Mouse (Mus musculus): ENCODE results near the gene Gltpd2. TPM values are rescaled to one million over a fixed set of nuclear protein-coding genes. Genes with fewer than 3 reads are reported as not detected.

Gene Gltpd2
- polyA plus RNA-seq, 1 experiment from 2014 or later, result 0.83 TPM

DNA sequence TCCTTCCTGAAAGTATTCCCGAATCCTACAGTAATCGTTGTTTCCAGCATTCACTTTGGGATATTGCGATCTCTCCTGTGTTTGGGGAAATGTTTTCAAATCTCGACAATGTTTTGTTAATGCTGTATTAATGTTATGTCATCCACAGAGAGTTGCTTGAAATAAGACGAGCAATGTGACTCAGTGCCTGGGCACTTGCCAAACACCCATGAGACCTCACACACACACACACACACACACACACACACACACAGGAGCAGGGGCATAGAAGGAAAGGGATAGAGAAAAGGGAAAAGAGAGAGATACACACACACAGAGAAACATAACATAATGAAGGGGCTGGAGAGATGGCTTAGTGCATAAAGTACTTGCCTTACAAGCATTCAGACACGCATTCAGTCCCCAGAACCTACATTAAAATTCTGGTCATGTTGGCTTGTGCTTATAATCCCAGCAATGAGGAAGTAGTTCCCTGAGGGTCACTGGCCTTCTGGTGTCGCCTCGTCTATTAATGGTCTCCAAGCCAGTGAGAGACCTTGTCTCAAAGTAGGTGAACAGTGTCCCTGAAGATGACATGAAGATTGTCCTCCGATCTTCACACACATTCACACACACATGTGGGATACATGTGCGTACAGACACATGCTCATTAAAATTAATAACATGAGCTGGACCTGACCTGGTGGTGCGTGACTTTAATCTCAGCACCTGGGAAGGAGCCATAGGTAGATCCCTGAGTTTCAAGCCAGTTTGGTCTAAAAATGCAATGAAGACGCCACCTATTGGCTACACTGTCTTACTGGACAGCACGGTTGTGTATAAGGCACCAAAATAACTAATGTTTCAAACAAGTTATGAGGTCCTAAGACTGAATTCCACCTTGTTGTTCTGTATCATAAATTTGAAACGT, 19.2 kb upstream of the Gltpd2 start:
- no peak overlapping the region for H3K4me2 ChIP-seq (ENCODE audit: low read length)
- no peaks in the 10 kb centered on the region for H3K4me1 ChIP-seq (replicated peaks; ENCODE audit: control insufficient read depth, insufficient read depth, low read length)
- WGBS, result 67% methylated on average over 14 of the region's 14 CpGs
- DNase-seq (ENCODE audit: low spot score) (no peak), ATAC-seq (replicated peaks; ENCODE audit: low FRiP score, low TSS enrichment, low read depth) (no peak)
- no peaks in the 10 kb centered on the region for H3K27me3 ChIP-seq (replicated peaks; ENCODE audit: control insufficient read depth, insufficient read depth, low read length)
- H3K36me3 ChIP-seq (ENCODE audit: control insufficient read depth, insufficient read depth, low read length), result no peaks in the 10 kb centered on the region
- no peaks in the 10 kb centered on the region for H3K9me3 ChIP-seq (ENCODE audit: control insufficient read depth, low read length)
- no peak overlapping the region for H3K4me3 ChIP-seq (ENCODE audit: low read depth, low read length)
- no peak overlapping the region for H3K27ac ChIP-seq (ENCODE audit: low read depth)
- no peak overlapping the region for H3K9ac ChIP-seq (ENCODE audit: low read length)

DNA sequence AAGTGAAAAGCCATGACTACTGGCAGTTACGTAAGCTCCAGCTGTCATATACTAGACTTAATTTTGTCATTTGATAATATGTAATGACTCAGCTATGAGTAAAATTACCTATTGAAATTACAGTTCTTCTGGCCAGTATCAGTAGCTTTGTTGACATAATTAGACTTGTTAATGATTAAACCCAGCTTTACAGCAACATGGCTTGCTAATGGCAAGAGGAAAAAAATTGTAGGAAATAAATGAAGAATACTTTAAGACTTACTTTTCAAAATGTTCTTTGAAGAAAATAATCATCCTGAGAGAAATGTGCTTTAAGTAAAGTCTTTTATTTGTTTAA, 18.6 kb upstream of the Gltpd2 start:
- no peak overlapping the region for H3K4me3 ChIP-seq (ENCODE audit: low read depth, low read length)
- 79% methylated on average over 1 of the region's 1 CpGs for WGBS
- no peak for DNase-seq (ENCODE audit: low spot score)
- ATAC-seq (replicated peaks; ENCODE audit: low FRiP score, low TSS enrichment, low read depth), result no peak
- no peak overlapping the region for H3K4me2 ChIP-seq (ENCODE audit: low read length)
- H3K9ac ChIP-seq (ENCODE audit: low read length), result no peak overlapping the region
- no peaks in the 10 kb centered on the region for H3K27me3 ChIP-seq (replicated peaks; ENCODE audit: control insufficient read depth, insufficient read depth, low read length)
- no peaks in the 10 kb centered on the region for H3K36me3 ChIP-seq (ENCODE audit: control insufficient read depth, insufficient read depth, low read length)
- no peak overlapping the region for H3K27ac ChIP-seq (ENCODE audit: low read depth)
- H3K4me1 ChIP-seq (replicated peaks; ENCODE audit: control insufficient read depth, insufficient read depth, low read length), result no peaks in the 10 kb centered on the region
- H3K9me3 ChIP-seq (ENCODE audit: control insufficient read depth, low read length), result no peaks in the 10 kb centered on the region

DNA sequence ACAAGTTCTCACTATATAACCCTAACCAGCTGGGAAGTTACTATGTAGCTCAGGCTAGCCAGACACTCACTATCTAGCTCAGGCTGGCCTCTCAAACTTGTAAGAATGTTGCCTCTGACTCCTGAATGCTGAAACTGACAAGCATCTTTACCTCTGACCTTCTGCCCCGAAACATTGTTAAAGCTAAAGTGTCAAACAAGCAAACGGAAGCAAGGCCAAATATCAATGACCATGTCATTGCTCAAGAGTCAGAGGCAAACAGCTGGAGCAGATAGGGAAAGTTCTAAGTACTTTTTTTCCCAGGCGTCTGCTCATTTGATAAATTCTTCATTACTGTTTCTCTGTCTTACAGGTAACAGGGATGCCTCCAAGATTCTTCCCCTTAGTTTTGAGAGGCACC, 17.0 kb upstream of the Gltpd2 start:
- no peak for ATAC-seq (replicated peaks; ENCODE audit: low FRiP score, low TSS enrichment, low read depth)
- Histone ChIP-seq H3K27me3 (replicated peaks; ENCODE audit: control insufficient read depth, insufficient read depth, low read length) (no peaks in the 10 kb centered on the region), H3K4me2 (ENCODE audit: low read length) (no peak overlapping the region), H3K27ac (ENCODE audit: low read depth) (no peak overlapping the region), H3K36me3 (ENCODE audit: control insufficient read depth, insufficient read depth, low read length) (no peaks in the 10 kb centered on the region), H3K4me1 (replicated peaks; ENCODE audit: control insufficient read depth, insufficient read depth, low read length) (0 out of 2 replicates have a peak, but pooled peaks cover 2% of the 10 kb centered on the region), H3K9ac (ENCODE audit: low read length) (no peak overlapping the region), H3K4me3 (ENCODE audit: low read depth, low read length) (no peak overlapping the region), H3K9me3 (ENCODE audit: control insufficient read depth, low read length) (no peaks in the 10 kb centered on the region)
- no peak for DNase-seq (ENCODE audit: low spot score)
- 49% methylated on average over 3 of the region's 3 CpGs for WGBS

DNA sequence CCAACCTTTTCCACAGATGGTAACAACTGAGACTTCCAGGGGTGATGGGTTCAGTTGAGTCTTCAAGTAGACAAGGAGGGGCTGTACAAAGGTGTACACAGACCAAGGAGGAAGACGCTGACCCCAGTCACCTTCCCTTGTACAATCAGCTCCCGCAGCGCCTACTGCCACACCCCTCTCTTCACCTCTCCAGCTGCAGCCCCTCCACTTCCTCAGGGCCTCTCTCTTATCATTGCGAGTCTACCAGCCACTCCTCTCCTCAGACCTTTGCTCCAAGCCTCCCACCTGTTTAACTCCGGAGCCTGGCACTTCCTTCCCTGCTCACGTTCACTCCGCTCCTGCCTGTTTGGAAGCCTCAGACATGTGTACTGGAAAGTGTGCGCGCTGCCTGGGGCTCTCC, 14.0 kb upstream of the Gltpd2 start, which contains the start of gene Tm4sf5:
TSS of gene Tm4sf5 (plus strand) at position 275 of the 400 bp plus-strand sequence.
- Histone ChIP-seq H3K4me2 (ENCODE audit: low read length) (peak within 1 kb of the TSS; percentile 39), H3K27ac (ENCODE audit: low read depth) (peak within 1 kb of the TSS; percentile 75), H3K9ac (ENCODE audit: low read length) (no peak within 1 kb of the TSS; the same call in 1 of the 2 replicates), H3K4me1 (replicated peaks; ENCODE audit: control insufficient read depth, insufficient read depth, low read length) (peaks cover 6% of the 10 kb centered on the region; the same call in 1 of the 2 replicates), H3K4me3 (ENCODE audit: low read depth, low read length) (peak within 1 kb of the TSS; percentile 22), H3K27me3 (replicated peaks; ENCODE audit: control insufficient read depth, insufficient read depth, low read length) (peaks cover 7% of the 10 kb centered on the region; the same call in 1 of the 2 replicates), H3K9me3 (ENCODE audit: control insufficient read depth, low read length) (no peaks in the 10 kb centered on the region), H3K36me3 (ENCODE audit: control insufficient read depth, insufficient read depth, low read length) (no peaks in the 10 kb centered on the region)
- 50% methylated on average over 9 of the region's 9 CpGs for WGBS
- ATAC-seq (replicated peaks; ENCODE audit: low FRiP score, low TSS enrichment, low read depth) (peak; percentile 85), DNase-seq (ENCODE audit: low spot score) (no peak)

DNA sequence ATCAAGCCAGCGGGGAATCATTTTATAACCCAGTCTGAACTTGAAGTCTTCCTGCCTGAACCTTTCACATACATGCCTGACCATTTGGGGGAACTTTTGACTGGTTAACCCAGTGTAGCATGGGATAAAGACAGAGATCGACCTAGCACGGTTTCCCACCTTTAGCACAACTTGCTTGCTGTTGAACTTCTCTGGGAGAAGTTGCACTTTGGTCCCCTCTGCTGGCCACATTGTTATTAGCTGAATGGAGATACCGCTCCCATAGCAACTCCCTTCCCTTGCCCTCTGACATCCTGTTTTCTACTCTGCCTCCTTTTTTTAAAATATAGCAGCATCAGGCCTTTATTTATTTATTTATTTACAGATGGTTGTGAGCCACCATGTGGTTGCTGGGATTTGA, 12.6 kb upstream of the Gltpd2 start:
- Histone ChIP-seq H3K9me3 (ENCODE audit: control insufficient read depth, low read length) (no peaks in the 10 kb centered on the region), H3K4me3 (ENCODE audit: low read depth, low read length) (no peak overlapping the region), H3K4me2 (ENCODE audit: low read length) (peak overlapping the region; percentile 23; the same call in 1 of the 2 replicates), H3K9ac (ENCODE audit: low read length) (no peak overlapping the region), H3K36me3 (ENCODE audit: control insufficient read depth, insufficient read depth, low read length) (no peaks in the 10 kb centered on the region), H3K27me3 (replicated peaks; ENCODE audit: control insufficient read depth, insufficient read depth, low read length) (peaks cover 7% of the 10 kb centered on the region; the same call in 1 of the 2 replicates), H3K27ac (ENCODE audit: low read depth) (no peak overlapping the region), H3K4me1 (replicated peaks; ENCODE audit: control insufficient read depth, insufficient read depth, low read length) (peaks cover 6% of the 10 kb centered on the region; the same call in 1 of the 2 replicates)
- peak; percentile 82 for DNase-seq (ENCODE audit: low spot score)
- no peak for ATAC-seq (replicated peaks; ENCODE audit: low FRiP score, low TSS enrichment, low read depth)
- WGBS, result 22% methylated on average over 4 of the region's 4 CpGs

DNA sequence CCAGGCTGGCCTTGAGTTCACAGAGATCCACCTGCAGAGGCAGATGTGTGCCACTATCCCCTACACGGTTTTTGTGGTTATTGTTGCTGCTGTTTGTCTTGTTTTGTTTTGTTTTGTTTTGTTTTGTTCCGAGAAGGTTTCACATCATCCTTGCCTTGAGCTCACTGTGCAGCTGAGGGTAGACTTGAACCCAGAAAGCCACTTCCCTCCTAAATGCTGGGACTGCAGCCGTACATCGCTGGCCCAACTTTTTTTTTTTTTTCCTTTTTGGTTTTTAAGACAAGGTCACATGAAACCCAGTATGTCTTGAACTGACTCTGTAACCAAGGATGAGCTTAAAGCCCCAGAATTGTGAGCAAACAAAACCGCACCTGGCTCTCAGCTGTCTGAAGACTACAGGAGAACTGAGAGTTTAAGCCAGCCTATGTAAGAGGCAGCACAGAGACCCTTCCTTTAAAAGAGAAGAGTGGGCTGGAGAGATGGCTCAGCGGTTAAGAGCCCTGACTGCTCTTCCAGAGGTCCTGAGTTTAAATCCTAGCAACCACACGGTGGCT, 12.0 kb upstream of the Gltpd2 start:
- no peak overlapping the region for H3K27ac ChIP-seq (ENCODE audit: low read depth)
- H3K9ac ChIP-seq (ENCODE audit: low read length), result no peak overlapping the region
- WGBS, result 70% methylated on average over 7 of the region's 7 CpGs
- DNase-seq (ENCODE audit: low spot score) (no peak), ATAC-seq (replicated peaks; ENCODE audit: low FRiP score, low TSS enrichment, low read depth) (no peak)
- H3K36me3 ChIP-seq (ENCODE audit: control insufficient read depth, insufficient read depth, low read length), result no peaks in the 10 kb centered on the region
- no peak overlapping the region for H3K4me3 ChIP-seq (ENCODE audit: low read depth, low read length)
- no peak overlapping the region for H3K4me2 ChIP-seq (ENCODE audit: low read length)
- H3K27me3 ChIP-seq (replicated peaks; ENCODE audit: control insufficient read depth, insufficient read depth, low read length), result peaks cover 7% of the 10 kb centered on the region; the same call in 1 of the 2 replicates
- H3K4me1 ChIP-seq (replicated peaks; ENCODE audit: control insufficient read depth, insufficient read depth, low read length), result peaks cover 6% of the 10 kb centered on the region; the same call in 1 of the 2 replicates
- no peaks in the 10 kb centered on the region for H3K9me3 ChIP-seq (ENCODE audit: control insufficient read depth, low read length)

DNA sequence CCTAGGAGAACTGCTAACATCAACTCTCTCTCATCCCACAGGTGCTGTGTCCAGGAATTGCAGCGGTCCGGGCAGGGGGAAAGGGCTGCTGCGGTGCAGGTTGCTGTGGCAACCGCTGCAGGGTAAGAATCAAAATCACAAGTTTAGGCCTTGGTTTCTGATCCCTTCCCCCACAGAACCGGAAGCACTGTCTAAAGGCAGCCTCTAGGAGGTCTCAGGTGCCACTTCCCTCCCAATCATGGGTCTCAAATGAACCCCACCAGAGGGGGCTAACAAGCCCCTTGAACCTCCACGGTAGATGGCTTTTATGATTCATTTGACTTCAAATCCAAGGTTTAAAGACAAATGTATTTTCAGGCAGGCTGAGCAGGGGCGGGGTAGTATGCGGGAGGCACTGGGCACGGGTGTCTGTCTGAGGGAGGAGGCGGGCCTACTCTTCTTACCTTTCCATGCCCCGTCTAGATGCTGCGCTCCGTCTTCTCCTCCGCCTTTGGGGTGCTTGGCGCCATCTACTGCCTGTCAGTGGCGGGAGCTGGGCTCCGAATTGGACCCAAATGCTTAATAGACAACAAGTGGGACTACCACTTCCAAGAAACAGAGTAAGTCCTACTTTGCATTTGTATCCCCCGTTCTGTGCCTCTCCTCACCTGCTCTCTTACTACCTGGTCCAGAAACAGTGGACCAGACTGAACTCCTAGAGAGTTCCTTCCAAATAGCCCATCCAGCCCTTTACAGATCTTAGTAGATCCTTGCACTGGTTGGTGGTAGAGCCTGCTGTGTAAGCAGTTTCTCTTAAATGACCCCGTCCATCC, 9.0 kb upstream of the Gltpd2 start:
- Histone ChIP-seq H3K36me3 (ENCODE audit: control insufficient read depth, insufficient read depth, low read length) (no peaks in the 10 kb centered on the region), H3K4me3 (ENCODE audit: low read depth, low read length) (no peak overlapping the region), H3K4me2 (ENCODE audit: low read length) (peak overlapping the region; percentile 20; the same call in 1 of the 2 replicates), H3K27ac (ENCODE audit: low read depth) (no peak overlapping the region), H3K4me1 (replicated peaks; ENCODE audit: control insufficient read depth, insufficient read depth, low read length) (peaks cover 6% of the 10 kb centered on the region; the same call in 1 of the 2 replicates), H3K9me3 (ENCODE audit: control insufficient read depth, low read length) (no peaks in the 10 kb centered on the region), H3K9ac (ENCODE audit: low read length) (no peak overlapping the region), H3K27me3 (replicated peaks; ENCODE audit: control insufficient read depth, insufficient read depth, low read length) (peaks cover 7% of the 10 kb centered on the region; the same call in 1 of the 2 replicates)
- DNase-seq (ENCODE audit: low spot score) (peak; percentile 68), ATAC-seq (replicated peaks; ENCODE audit: low FRiP score, low TSS enrichment, low read depth) (no peak)
- WGBS, result 13% methylated on average over 19 of the region's 19 CpGs

DNA sequence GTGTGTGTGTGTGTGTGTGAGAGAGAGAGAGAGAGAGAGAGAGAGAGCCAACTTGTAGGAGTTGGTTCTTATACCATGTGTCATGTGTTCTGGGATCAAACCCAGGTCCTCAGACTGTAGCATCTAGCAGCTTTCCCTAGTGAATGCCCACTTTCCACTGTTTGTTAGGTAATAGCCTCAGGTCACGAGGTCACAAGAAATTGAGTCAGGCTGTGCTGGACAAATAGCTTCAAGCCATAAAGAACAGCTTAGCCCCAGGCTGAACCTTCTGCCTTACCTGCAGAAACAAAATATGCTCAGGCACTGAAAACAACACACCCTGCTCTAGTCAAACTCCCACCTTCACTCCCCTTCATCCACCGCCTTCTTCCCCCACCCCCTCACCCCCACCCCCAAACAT, 7.8 kb upstream of the Gltpd2 start:
- no peaks in the 10 kb centered on the region for H3K9me3 ChIP-seq (ENCODE audit: control insufficient read depth, low read length)
- peaks cover 4% of the 10 kb centered on the region; the same call in 1 of the 2 replicates for H3K4me1 ChIP-seq (replicated peaks; ENCODE audit: control insufficient read depth, insufficient read depth, low read length)
- peaks cover 7% of the 10 kb centered on the region; the same call in 1 of the 2 replicates for H3K27me3 ChIP-seq (replicated peaks; ENCODE audit: control insufficient read depth, insufficient read depth, low read length)
- H3K9ac ChIP-seq (ENCODE audit: low read length), result no peak overlapping the region
- H3K4me3 ChIP-seq (ENCODE audit: low read depth, low read length), result no peak overlapping the region
- H3K4me2 ChIP-seq (ENCODE audit: low read length), result no peak overlapping the region
- H3K36me3 ChIP-seq (ENCODE audit: control insufficient read depth, insufficient read depth, low read length), result no peaks in the 10 kb centered on the region
- DNase-seq (ENCODE audit: low spot score) (no peak), ATAC-seq (replicated peaks; ENCODE audit: low FRiP score, low TSS enrichment, low read depth) (no peak)
- no peak overlapping the region for H3K27ac ChIP-seq (ENCODE audit: low read depth)
- WGBS, result 73% methylated on average over 2 of the region's 2 CpGs
